Mouse (Mus musculus) retina, embryonic 14.5 days (tissue): ENCODE measurements around the gene Kcna2.
A peak's percentile ranks its signal among the peaks of the same experiment; 100 is the strongest.

Experiments used
- DNase-seq: peaks from one replicate; pipeline ENCODE4 v3.0.0-alpha.2; 2015; ENCODE audit warnings: low spot score

Gene Kcna2

GRCm38 (mm10) chr3:107101787-107102651, 1.1 kb downstream of the Kcna2 start:
- peak; percentile 69 for DNase-seq

GRCm38 (mm10) chr3:107103041-107103440, 2.1 kb downstream of the Kcna2 start:
- no peak for DNase-seq

- DNase-seq = no peak
These were observed 2.5 kb downstream of the Kcna2 start for GRCm38 (mm10) chr3:107103462-107103861.

- DNase-seq = no peak
These were observed 5.0 kb downstream of the Kcna2 start for GRCm38 (mm10) chr3:107105986-107106385.

- no peak for DNase-seq
These were observed 11.6 kb downstream of the Kcna2 start for GRCm38 (mm10) chr3:107112498-107112897.

GRCm38 (mm10) chr3:107112932-107113659, 12.2 kb downstream of the Kcna2 start:
- peak; percentile 55 for DNase-seq

- peak; percentile 74 for DNase-seq
These were observed 13.1 kb downstream of the Kcna2 start for GRCm38 (mm10) chr3:107113771-107114737.

- no peak for DNase-seq
These were observed 14.0 kb downstream of the Kcna2 start for GRCm38 (mm10) chr3:107114941-107115340.

- no peak for DNase-seq
These were observed 14.8 kb downstream of the Kcna2 start for GRCm38 (mm10) chr3:107115746-107116145.

- DNase-seq = no peak
These were observed 19.1 kb downstream of the Kcna2 start for GRCm38 (mm10) chr3:107119864-107120564.

- no peak for DNase-seq
These were observed 21.4 kb downstream of the Kcna2 start for GRCm38 (mm10) chr3:107122306-107122705.

GRCm38 (mm10) chr3:107127667-107128066, 26.7 kb downstream of the Kcna2 start:
- no peak for DNase-seq

- no peak for DNase-seq
These were observed 27.5 kb downstream of the Kcna2 start for GRCm38 (mm10) chr3:107128421-107128820.

- DNase-seq = no peak
These were observed 28.3 kb downstream of the Kcna2 start for GRCm38 (mm10) chr3:107129251-107129650.

- DNase-seq = no peak
These were observed 29.8 kb downstream of the Kcna2 start for GRCm38 (mm10) chr3:107130661-107131326.

- no peak for DNase-seq
These were observed 30.9 kb downstream of the Kcna2 start for GRCm38 (mm10) chr3:107131846-107132245.

GRCm38 (mm10) chr3:107132651-107133050, 31.7 kb downstream of the Kcna2 start:
- no peak for DNase-seq

GRCm38 (mm10) chr3:107134457-107134856, 33.5 kb downstream of the Kcna2 start:
- no peak for DNase-seq

GRCm38 (mm10) chr3:107147126-107147525, 46.2 kb downstream of the Kcna2 start:
- peak; percentile 16 for DNase-seq

GRCm38 (mm10) chr3:107149006-107149405, 48.1 kb downstream of the Kcna2 start:
- DNase-seq = peak; percentile 54

- DNase-seq = peak; percentile 14
These were observed 49.5 kb downstream of the Kcna2 start for GRCm38 (mm10) chr3:107150469-107150868.
